Mouse (Mus musculus): Measurements from ENCODE around the gene Col8a2. TPM values are rescaled to one million over a fixed set of nuclear protein-coding genes. Genes with fewer than 3 reads are reported as not detected.

Gene Col8a2
- total RNA-seq, 2 experiments from 2014 or later, result 1.7 to 2.8 TPM

DNA sequence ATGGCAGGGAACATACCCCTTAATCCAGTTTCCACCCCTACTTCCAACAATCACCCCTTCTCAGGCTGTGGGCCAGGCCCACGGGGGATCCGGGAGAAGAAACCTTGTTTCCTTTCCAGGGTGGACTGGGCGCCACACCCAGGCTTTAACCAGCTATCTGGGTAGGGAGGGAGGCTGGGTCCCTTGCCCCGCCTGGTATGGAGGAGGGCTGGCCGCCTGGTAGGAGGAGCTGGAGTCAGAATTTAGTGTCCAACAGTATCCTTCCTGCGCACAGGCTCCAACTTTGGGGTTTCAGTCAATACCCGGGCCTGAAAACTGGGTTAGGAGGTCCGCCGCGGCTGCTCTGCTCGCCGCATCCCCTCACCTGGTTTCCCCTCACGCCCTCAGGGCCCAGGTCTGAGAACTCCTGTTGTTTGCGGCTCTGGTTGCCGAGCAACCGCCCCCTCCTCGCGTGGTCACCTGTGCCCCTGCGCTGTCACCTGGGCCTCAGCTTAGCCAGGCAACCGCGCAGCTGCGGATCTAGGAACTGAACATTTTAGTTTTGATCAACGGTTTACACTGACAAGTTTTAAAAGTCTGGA lies 38.8 kb downstream of the Col8a2 start, which contains the start of gene Tekt2:
Gene Tekt2, minus strand, starts transcription at position 408 of the 581 bp plus-strand sequence.
- no peak for DNase-seq (ENCODE audit: low spot score in 2 of 2)

- no peak for DNase-seq (ENCODE audit: low spot score in 2 of 2)
Observed at GRCm38 (mm10) chr4:126326036-126326435, 39.4 kb downstream of the Col8a2 start.

DNA sequence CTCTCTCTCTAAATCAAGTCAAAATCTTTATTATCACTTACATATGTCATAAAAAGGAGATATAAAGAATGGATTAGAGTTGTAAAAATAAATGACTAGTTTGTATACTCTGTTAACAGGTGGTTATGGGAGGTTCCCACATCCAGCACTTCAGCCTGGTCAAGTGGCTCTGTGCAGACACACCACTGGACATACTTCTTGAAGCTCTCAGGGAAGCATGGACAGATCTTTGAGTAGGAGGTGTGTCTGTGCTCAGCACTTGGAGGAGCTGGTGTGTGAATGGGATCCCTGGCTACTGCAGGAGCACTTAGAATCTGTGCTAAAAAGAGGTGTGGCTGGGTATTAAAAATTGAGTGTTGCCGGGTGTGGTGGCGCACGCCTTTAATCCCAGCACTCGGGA lies 43.7 kb downstream of the Col8a2 start:
- DNase-seq (ENCODE audit: low spot score in 2 of 2), result no peak

DNA sequence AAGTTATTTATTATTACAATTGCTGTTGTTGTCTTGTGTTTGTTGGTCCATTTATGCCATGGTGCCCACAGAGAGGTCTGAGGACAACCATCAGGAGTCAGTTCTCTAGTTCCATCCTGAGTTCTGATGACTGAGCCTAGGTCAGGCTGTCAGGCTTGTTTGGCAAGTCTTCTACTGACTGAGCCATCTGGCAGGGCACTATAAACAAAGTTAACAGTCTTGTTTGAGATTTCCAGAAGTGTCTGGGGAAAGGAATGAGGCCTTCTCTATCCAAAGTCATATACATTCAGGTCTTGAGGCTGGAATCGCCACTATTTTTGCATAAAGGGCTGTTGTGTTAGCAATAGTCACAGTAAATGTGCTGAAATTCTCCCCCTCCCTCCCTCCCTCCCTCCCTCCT lies 45.2 kb downstream of the Col8a2 start:
- no peak for DNase-seq (ENCODE audit: low spot score in 2 of 2)

DNA sequence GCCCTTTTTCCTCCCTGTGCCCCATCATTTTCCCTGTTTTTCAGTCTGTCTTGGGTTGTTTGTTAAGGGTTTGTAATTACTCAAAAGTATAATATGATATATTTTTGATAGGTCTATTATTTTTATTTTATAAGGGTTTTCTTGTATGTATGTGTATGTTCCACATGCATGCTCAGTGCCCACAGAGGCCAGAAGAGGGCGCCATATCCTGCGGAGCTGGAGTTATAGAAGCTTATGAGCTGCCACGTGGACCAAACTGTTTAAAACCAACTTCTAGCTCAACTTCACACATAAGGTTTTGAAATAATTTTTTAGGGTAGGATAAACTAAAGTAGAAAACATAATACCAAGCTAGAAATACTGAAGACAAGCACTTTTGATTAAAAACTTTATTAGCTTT lies 45.8 kb downstream of the Col8a2 start:
- no peak for DNase-seq (ENCODE audit: low spot score in 2 of 2)

DNA sequence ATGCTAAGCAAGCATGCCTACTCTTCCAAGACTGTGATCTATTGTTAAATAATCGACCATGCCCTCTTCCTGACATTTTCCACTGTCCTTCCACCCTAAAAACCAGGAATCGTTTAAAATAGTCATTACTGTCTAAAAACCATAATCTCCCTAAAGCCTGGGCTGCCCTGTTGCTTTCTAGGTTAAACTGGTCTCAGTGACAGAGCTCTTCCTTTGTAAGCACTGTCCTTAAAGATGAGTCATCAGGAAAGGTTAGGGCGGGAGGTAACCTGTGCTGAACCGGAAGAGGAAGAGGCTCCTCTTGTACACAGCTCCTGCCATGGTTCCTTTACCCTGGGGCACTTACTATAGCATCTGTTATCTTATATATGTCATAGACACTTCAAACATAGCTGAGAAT lies 52.9 kb downstream of the Col8a2 start:
- DNase-seq (ENCODE audit: low spot score in 2 of 2), result no peak

DNA sequence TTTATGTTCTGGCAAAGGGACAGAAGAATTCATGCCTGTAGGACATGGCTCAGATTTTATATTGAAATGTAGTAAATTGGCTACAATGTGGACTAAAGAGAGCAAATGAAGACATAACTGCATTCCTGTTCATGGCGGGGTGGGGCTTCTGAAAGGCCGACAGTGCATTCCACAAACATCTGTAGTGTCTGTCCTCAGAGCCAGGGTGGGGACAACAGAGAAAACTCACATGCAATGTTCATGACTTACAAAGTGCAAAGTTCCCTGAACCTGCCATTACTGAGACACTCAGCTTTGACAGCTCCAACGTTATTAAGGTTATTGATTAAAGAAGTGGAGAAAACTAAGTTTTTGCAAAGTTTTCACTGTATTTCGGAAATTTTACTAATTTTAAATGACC lies 56.9 kb downstream of the Col8a2 start:
- DNase-seq (ENCODE audit: low spot score in 2 of 2), result no peak

GRCm38 (mm10) chr4:126360069-126360468 lies 73.5 kb downstream of the Col8a2 start:
- no peak for DNase-seq (ENCODE audit: low spot score in 2 of 2)

Other genes with a start within 250 kb of the Col8a2 start
- gene Mrps15, start 239.9 kb upstream of the Col8a2 start, total RNA-seq (2021), result 10 to 100 TPM; 43.7 to 52.4 TPM
- 10 to 100 TPM; 54.5 TPM for gene Oscp1, start 228.2 kb upstream of the Col8a2 start, total RNA-seq (2021)
- gene Lsm10, start 190.2 kb upstream of the Col8a2 start, total RNA-seq (2021), result 10 to 100 TPM; 12.2 to 17.6 TPM
- 10 to 100 TPM; 43.5 to 48.3 TPM for gene Stk40, start 182.8 kb upstream of the Col8a2 start, total RNA-seq (2021)
- 1 to 10 TPM; 2.4 to 2.9 TPM for gene Eva1b, start 139.0 kb upstream of the Col8a2 start, total RNA-seq (2021)
- under 1 TPM; 0.59 to 0.77 TPM for gene Sh3d21, start 123.3 kb upstream of the Col8a2 start, total RNA-seq (2021)
- gene Thrap3, start 84.0 kb upstream of the Col8a2 start, total RNA-seq (2021), result 100 to 1,000 TPM; 132 to 156 TPM
- 100 to 1,000 TPM; 251 to 254 TPM for gene Map7d1, start 30.4 kb upstream of the Col8a2 start, total RNA-seq (2021)
- 10 to 100 TPM; 84.5 to 87.3 TPM for gene Trappc3, start 24.5 kb upstream of the Col8a2 start, total RNA-seq (2021)
- 10 to 100 TPM; 28.6 to 30.9 TPM for gene Adprhl2, start 34.9 kb downstream of the Col8a2 start, total RNA-seq (2021)
- gene Tekt2, start 38.9 kb downstream of the Col8a2 start, total RNA-seq (2021), result 1 to 10 TPM; 1.0 to 1.1 TPM
- 10 to 100 TPM; 33.2 to 35.6 TPM for gene Ago3, start 142.8 kb downstream of the Col8a2 start, total RNA-seq (2021)
- 10 to 100 TPM; 48.4 to 49.4 TPM for gene Ago1, start 181.8 kb downstream of the Col8a2 start, total RNA-seq (2021)
- 1 to 10 TPM; 8.5 to 9.7 TPM for gene Ago4, start 246.7 kb downstream of the Col8a2 start, total RNA-seq (2021)